Mouse (Mus musculus): ENCODE results near the gene Rnf123.

DNA sequence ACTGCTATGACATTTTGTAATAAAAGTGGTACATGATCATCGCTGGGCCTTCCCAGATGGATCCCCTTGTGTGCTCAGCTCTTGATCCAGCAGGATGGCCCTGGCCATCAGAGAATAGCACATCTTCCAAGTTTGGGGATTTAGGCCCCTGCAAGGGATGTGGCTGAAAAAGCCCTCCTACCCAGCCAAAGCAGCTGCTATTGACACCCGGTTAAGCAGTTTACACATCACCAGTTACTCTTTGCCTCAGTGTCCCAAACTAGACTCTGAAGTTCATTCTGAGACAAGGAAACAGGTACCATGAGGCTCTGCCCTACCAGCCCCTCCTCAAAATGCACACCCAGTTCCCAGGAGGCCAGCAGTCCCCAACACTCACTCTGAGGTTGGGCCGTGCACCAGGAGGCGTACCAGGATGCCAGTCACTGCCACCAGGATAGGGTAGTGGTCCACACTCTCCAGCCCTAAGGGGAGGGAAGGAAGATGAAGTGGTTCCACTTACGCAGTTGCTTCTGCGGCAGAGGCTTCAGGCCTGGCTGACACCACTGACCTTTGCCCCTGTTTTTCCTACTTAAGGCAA is 27.4 kb downstream of the Rnf123 start:
- no peak for TF ChIP-seq CTCF (IDR thresholded peaks at IDR 0.05; ENCODE audit: insufficient read depth, low read depth, low read length)
- no peak for TF ChIP-seq POLR2A (IDR thresholded peaks at IDR 0.05; ENCODE audit: insufficient read depth, low read depth, low read length)

Data from olfactory bulb, adult 2 months (tissue).